Comparison of ENCODE assay signal across 9 mouse cellular contexts in genomic region chr4:94752512-94752911, GRCm38 (mm10). TPM values are rescaled to one million over a fixed set of nuclear protein-coding genes. Genes with fewer than 3 reads are reported as not detected.
DNase-seq lines count a peak whose midpoint lies in the region; ATAC-seq and TF ChIP-seq lines count a peak whose summit lies in the region.
"Had no signal": no experiment of that assay in that cellular context is flagged by ENCODE, and none has a peak within 500 bp of the region (broad histone marks: within the 10 kb centered on the region; RNA-seq: fewer than 3 reads in every experiment).

No protein-coding gene starts in this region.

- no peak overlapping the region for H3K9ac ChIP-seq in kidney, embryonic 15.5 days
- H3K9ac ChIP-seq in forebrain, embryonic 13.5 days: no peak overlapping the region
- H3K9ac ChIP-seq in lung, postnatal 0 days (replicated peaks; ENCODE audit: low read depth): no peak overlapping the region
- H3K9ac ChIP-seq in stomach, postnatal 0 days (ENCODE audit: low read length): no peak overlapping the region

- no peaks in the 10 kb centered on the region for H3K27me3 ChIP-seq in kidney, embryonic 15.5 days
- H3K27me3 ChIP-seq in forebrain, embryonic 13.5 days: no peaks in the 10 kb centered on the region
- no peaks in the 10 kb centered on the region for H3K27me3 ChIP-seq in lung, postnatal 0 days (replicated peaks; ENCODE audit: insufficient read depth, low read length)
- no peaks in the 10 kb centered on the region for H3K27me3 ChIP-seq in stomach, postnatal 0 days (ENCODE audit: control insufficient read depth, insufficient read depth, low read length)
- H3K27me3 ChIP-seq: CH12.LX had no signal

- peak overlapping the region; percentile 29; the same call in 1 of the 2 replicates for H3K27ac ChIP-seq in kidney, embryonic 15.5 days
- H3K27ac ChIP-seq in forebrain, embryonic 13.5 days: no peak overlapping the region
- H3K27ac ChIP-seq in lung, postnatal 0 days (ENCODE audit: low read length): no peak overlapping the region; the same call in 1 of the 2 replicates
- H3K27ac ChIP-seq in stomach, postnatal 0 days (replicated peaks): no peak overlapping the region

- DNase-seq in kidney, adult 11 months: no peak
- DNase-seq in heart, postnatal 36 days: peak; percentile 58 to 62
- peak; percentile 94 for DNase-seq in lung, postnatal 0 days (ENCODE audit: low spot score)
- DNase-seq in stomach, postnatal 0 days (ENCODE audit: low spot score): peak; percentile 28
- DNase-seq in layer of hippocampus, postnatal 25 days (ENCODE audit: extremely low spot score in 1 of 2, low spot score in 1 of 2): no peak

- H3K4me1 ChIP-seq in kidney, embryonic 15.5 days: peaks cover 5% of the 10 kb centered on the region; the same call in 1 of the 2 replicates
- peaks cover 5% of the 10 kb centered on the region for H3K4me1 ChIP-seq in forebrain, embryonic 13.5 days
- H3K4me1 ChIP-seq in lung, postnatal 0 days (ENCODE audit: insufficient read depth, low read depth, low read length): no peaks in the 10 kb centered on the region
- no peaks in the 10 kb centered on the region for H3K4me1 ChIP-seq in stomach, postnatal 0 days (replicated peaks; ENCODE audit: control insufficient read depth, insufficient read depth)

- ATAC-seq in kidney, embryonic 15.5 days (replicated peaks; ENCODE audit: low FRiP score): peak; percentile 95
- peak; percentile 78; the same call in 1 of the 2 replicates for ATAC-seq in forebrain, embryonic 13.5 days
- peak; percentile 98 for ATAC-seq in lung, postnatal 0 days
- ATAC-seq in stomach, postnatal 0 days (ENCODE audit: low FRiP score, low TSS enrichment): peak; percentile 89
- ATAC-seq in cerebellum, adult (ENCODE audit: insufficient number of reproducible peaks, low FRiP score, low TSS enrichment): no peak; the same call in 1 of the 2 replicates

- no peak; the same call in 1 of the 2 replicates for TF ChIP-seq EP300 in lung, postnatal 0 days (IDR thresholded peaks at IDR 0.05)
- no peak for TF ChIP-seq EP300 in stomach, postnatal 0 days (optimal IDR thresholded peaks at IDR 0.05)

- 17% methylated on average over 9 of the region's 9 CpGs for WGBS in kidney, embryonic 15.5 days
- 22% methylated on average over 9 of the region's 9 CpGs for WGBS in forebrain, embryonic 13.5 days
- WGBS in lung, postnatal 0 days: 9% methylated on average over 9 of the region's 9 CpGs
- 11% methylated on average over 9 of the region's 9 CpGs for WGBS in stomach, postnatal 0 days

- intact Hi-C loops in heart, postnatal 36 days (cut with DNase I): no loop called here

- no peak overlapping the region for H3K4me3 ChIP-seq in kidney, embryonic 15.5 days (replicated peaks)
- no peak overlapping the region for H3K4me3 ChIP-seq in forebrain, embryonic 13.5 days
- no peak overlapping the region for H3K4me3 ChIP-seq in lung, postnatal 0 days (ENCODE audit: low read depth, low read length)
- no peak overlapping the region for H3K4me3 ChIP-seq in stomach, postnatal 0 days (ENCODE audit: low read depth, low read length)

- H3K4me2 ChIP-seq in kidney, embryonic 15.5 days: peak overlapping the region; percentile 36; the same call in 1 of the 2 replicates
- no peak overlapping the region for H3K4me2 ChIP-seq in forebrain, embryonic 13.5 days
- peak overlapping the region; percentile 31 for H3K4me2 ChIP-seq in lung, postnatal 0 days (replicated peaks; ENCODE audit: low read depth, low read length)
- no peak overlapping the region for H3K4me2 ChIP-seq in stomach, postnatal 0 days (replicated peaks; ENCODE audit: low read depth)

- no peaks in the 10 kb centered on the region for H3K36me3 ChIP-seq in kidney, embryonic 15.5 days
- no peaks in the 10 kb centered on the region for H3K36me3 ChIP-seq in forebrain, embryonic 13.5 days (ENCODE audit: poor library complexity, severe bottlenecking)
- no peaks in the 10 kb centered on the region for H3K36me3 ChIP-seq in lung, postnatal 0 days (ENCODE audit: insufficient read depth, low read length)
- H3K36me3 ChIP-seq in stomach, postnatal 0 days (ENCODE audit: control insufficient read depth, insufficient read depth, low read length): no peaks in the 10 kb centered on the region

- no peaks in the 10 kb centered on the region for H3K9me3 ChIP-seq in kidney, embryonic 15.5 days (replicated peaks)
- H3K9me3 ChIP-seq in forebrain, embryonic 13.5 days (replicated peaks): no peaks in the 10 kb centered on the region
- no peaks in the 10 kb centered on the region for H3K9me3 ChIP-seq in lung, postnatal 0 days (ENCODE audit: low read length)
- no peaks in the 10 kb centered on the region for H3K9me3 ChIP-seq in stomach, postnatal 0 days (ENCODE audit: control insufficient read depth, low read length)

- peak; percentile 11 for TF ChIP-seq CTCF in lung, postnatal 0 days (IDR thresholded peaks at IDR 0.05)
- TF ChIP-seq CTCF in stomach, postnatal 0 days (IDR thresholded peaks at IDR 0.05; ENCODE audit: low read depth): no peak

RNA-seq across cellular contexts. Expression of gene Tek, which starts 13.4 kb away (rescaled TPM):
- 33.0 and 34.1 TPM in 2 replicates for polyA plus RNA-seq in kidney, embryonic 15.5 days (2015; fragmentation: Nextera tagmentation; extraction: Ambion mirVana)
- 5.7 and 6.3 TPM in 2 replicates for polyA plus RNA-seq in forebrain, embryonic 13.5 days (2015; fragmentation: Nextera tagmentation; extraction: Ambion mirVana)
- 10 to 100 TPM; 41.2 to 42.9 TPM for total RNA-seq in heart, postnatal 36 days (2021)
- 71.8 and 75.8 TPM in 2 replicates for polyA plus RNA-seq in lung, postnatal 0 days (2015; fragmentation: Nextera tagmentation; extraction: Ambion mirVana)
- 5.3 and 5.6 TPM in 2 replicates for polyA plus RNA-seq in stomach, postnatal 0 days (2015; fragmentation: Nextera tagmentation; extraction: Ambion mirVana)
- total RNA-seq in layer of hippocampus, postnatal 25 days (2021): 10 to 100 TPM in 1 of 2 experiments, 1 to 10 TPM in 1; 6.7 to 11.2 TPM

Comparison
In these comparisons a context has a peak if more than half of its experiments do, and no peak if none do; other contexts are left out.
1. H3K4me2 ChIP-seq: peak in kidney, embryonic 15.5 days (single experiment) and lung, postnatal 0 days (single experiment); none in forebrain, embryonic 13.5 days (single experiment) and stomach, postnatal 0 days (single experiment).
2. DNase-seq: peak in heart, postnatal 36 days (2 of 2), lung, postnatal 0 days (single experiment) and stomach, postnatal 0 days (single experiment); none in kidney, adult 11 months (single experiment) and layer of hippocampus, postnatal 25 days (0 of 2).